Mouse (Mus musculus) monocyte, adult 5-6 weeks (primary cell): ENCODE results near the gene Helt. TPM values are rescaled to one million over a fixed set of nuclear protein-coding genes. Genes with fewer than 3 reads are reported as not detected.

Source experiments
- ATAC-seq: fragments of 153-309, 156-312 bp; replicated peaks from 2 replicates; pipeline ENCODE4 v1.8.0; 2017; ENCODE audit warnings: mild to moderate bottlenecking; ENCODE audit not compliant: low TSS enrichment, insufficient number of reproducible peaks, severe bottlenecking, poor library complexity, low FRiP score
- total RNA-seq: library from RNA; stranded (forward); fragments of 200-1000, 200-491, 200-594 nt; gene quantifications from 3 replicates; pipeline ENCODE4 v1.2.3, GENCODE M21; 2017

Gene Helt
- total RNA-seq, result not detected in 3 replicates

- no peak for ATAC-seq
Observed at GRCm38 (mm10) chr8:46294181-46294892, at the start of gene Helt. TSS of gene Helt (minus strand) at chr8:46294671.

- ATAC-seq, result no peak
Observed at GRCm38 (mm10) chr8:46342272-46342671, 47.8 kb upstream of the Helt start.

- ATAC-seq, result no peak
Observed at GRCm38 (mm10) chr8:46340381-46341273, 46.2 kb upstream of the Helt start.

- ATAC-seq, result no peak
Observed at GRCm38 (mm10) chr8:46339317-46339716, 44.8 kb upstream of the Helt start.

- peak; percentile 89 for ATAC-seq
Observed at GRCm38 (mm10) chr8:46336351-46336750, 41.9 kb upstream of the Helt start.

- ATAC-seq, result no peak
Observed at GRCm38 (mm10) chr8:46332389-46333061, 38.1 kb upstream of the Helt start.

GRCm38 (mm10) chr8:46331801-46332200 lies 37.3 kb upstream of the Helt start:
- ATAC-seq, result no peak

- ATAC-seq, result no peak
Observed at GRCm38 (mm10) chr8:46329396-46329795, 34.9 kb upstream of the Helt start.

- no peak for ATAC-seq
Observed at GRCm38 (mm10) chr8:46327284-46327683, 32.8 kb upstream of the Helt start.

- ATAC-seq, result no peak
Observed at GRCm38 (mm10) chr8:46326715-46327114, 32.2 kb upstream of the Helt start.

GRCm38 (mm10) chr8:46324676-46325075 lies 30.2 kb upstream of the Helt start:
- no peak for ATAC-seq

GRCm38 (mm10) chr8:46323672-46324191 lies 29.3 kb upstream of the Helt start:
- no peak for ATAC-seq

GRCm38 (mm10) chr8:46322833-46323232 lies 28.4 kb upstream of the Helt start:
- no peak for ATAC-seq

GRCm38 (mm10) chr8:46322421-46322820 lies 27.9 kb upstream of the Helt start:
- ATAC-seq, result no peak

- ATAC-seq, result no peak
Observed at GRCm38 (mm10) chr8:46318802-46319201, 24.3 kb upstream of the Helt start.

- ATAC-seq, result no peak
Observed at GRCm38 (mm10) chr8:46317161-46317560, 22.7 kb upstream of the Helt start.

GRCm38 (mm10) chr8:46313798-46314197 lies 19.3 kb upstream of the Helt start:
- no peak for ATAC-seq

GRCm38 (mm10) chr8:46311159-46311558 lies 16.7 kb upstream of the Helt start:
- ATAC-seq, result peak; percentile 93

- ATAC-seq, result no peak
Observed at GRCm38 (mm10) chr8:46308189-46308588, 13.7 kb upstream of the Helt start.
